Mouse (Mus musculus): ENCODE measurements around the gene Arhgap15. TPM values are rescaled to one million over a fixed set of nuclear protein-coding genes. Genes with fewer than 3 reads are reported as not detected.
"Not testable (repeated sequence)": the region's sequence is repeated elsewhere in the genome, so short reads cannot be mapped to it uniquely, and the experiment has no call there.

Gene Arhgap15
- total RNA-seq, 1 experiment, result not detected

DNA sequence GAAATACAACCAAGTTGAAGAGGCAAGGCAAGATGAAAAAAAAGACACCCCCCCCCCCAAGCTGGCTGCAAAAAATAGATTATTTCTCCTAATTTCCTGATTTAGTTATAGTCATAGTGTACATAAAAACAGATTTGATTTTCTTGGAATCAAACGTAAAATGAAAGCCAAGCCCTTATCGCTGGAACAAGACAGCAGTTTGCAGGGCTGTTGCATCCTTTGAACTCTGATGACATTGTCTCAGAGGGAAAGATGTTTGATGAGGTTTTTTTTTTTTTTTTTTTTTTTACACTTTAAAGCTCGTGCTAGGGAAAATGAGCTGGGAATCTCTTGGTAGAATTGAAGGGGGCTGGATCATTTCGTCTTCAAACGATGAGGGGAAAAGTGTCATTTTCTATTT is 21.4 kb upstream of the Arhgap15 start:
- Histone ChIP-seq H3K9me3 (ENCODE audit: control insufficient read depth, insufficient read depth, low read depth, low read length) (no peaks in the 10 kb centered on the region), H3K4me3 (ENCODE audit: insufficient read depth in 1 of 2, low read depth in 1 of 2, low read length in 2 of 2, poor library complexity in 1 of 2, severe bottlenecking in 1 of 2) (no peak overlapping the region), H3K4me1 (ENCODE audit: control insufficient read depth in 2 of 2, insufficient read depth in 2 of 2, low read length in 2 of 2, poor library complexity in 1 of 2) (no peaks in the 10 kb centered on the region), H3K27ac (ENCODE audit: insufficient read depth, low read depth, low read length, poor library complexity, severe bottlenecking) (no peak overlapping the region), H3K9ac (ENCODE audit: insufficient read depth, low read depth, low read length, poor library complexity, severe bottlenecking) (no peak overlapping the region), H3K36me3 (ENCODE audit: control insufficient read depth, insufficient read depth, low read length, poor library complexity, severe bottlenecking) (no peaks in the 10 kb centered on the region)
- DNase-seq (ENCODE audit: low read depth, low spot score), result no peak
- in situ Hi-C loops (cut with MboI; ENCODE audit: low sequenced_read_pairs in 2 of 2, unreplicated experiment in 2 of 2), result loop anchor here in 1 of 2 experiments (10.0 kb wide), 1 partner anchor 178 kb away; no protein-coding TSS in a partner anchor
- TF ChIP-seq ZC3H11A (IDR thresholded peaks at IDR 0.05; ENCODE audit: borderline replicate concordance, low read depth, low read length), result no peak
- no peak for TF ChIP-seq HCFC1 (IDR thresholded peaks at IDR 0.05; ENCODE audit: borderline replicate concordance, insufficient read depth, low read length)
- no peak for TF ChIP-seq MAFK (IDR thresholded peaks at IDR 0.05; ENCODE audit: insufficient read depth, low read depth, low read length)
- TF ChIP-seq ZNF384 (IDR thresholded peaks at IDR 0.05; ENCODE audit: low read depth, low read length), result no peak
- TF ChIP-seq CHD2 (IDR thresholded peaks at IDR 0.05; ENCODE audit: low read depth, low read length), result no peak

DNA sequence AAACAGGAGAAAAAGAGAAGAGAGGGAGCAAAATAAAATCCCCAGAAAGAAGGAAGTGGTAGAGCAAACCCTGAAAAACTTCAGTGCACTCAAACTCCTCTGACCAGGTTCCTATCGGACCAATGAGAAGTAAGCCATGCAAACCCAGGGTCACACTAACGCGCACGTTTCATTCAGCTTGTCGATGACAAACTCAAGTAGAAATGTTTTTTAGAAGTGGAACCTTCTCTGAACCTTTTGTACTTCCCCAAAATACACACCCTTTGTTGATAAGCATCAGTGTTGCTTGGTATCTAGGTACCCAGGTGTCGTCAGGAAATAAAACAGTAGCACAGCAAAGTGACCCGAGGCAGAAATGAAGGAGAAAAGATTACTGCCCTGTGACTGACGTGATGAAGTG is 20.9 kb upstream of the Arhgap15 start:
- no peaks in the 10 kb centered on the region for H3K9me3 ChIP-seq (ENCODE audit: control insufficient read depth, insufficient read depth, low read depth, low read length)
- in situ Hi-C loops (cut with MboI; ENCODE audit: low sequenced_read_pairs in 2 of 2, unreplicated experiment in 2 of 2), result loop anchor here in 1 of 2 experiments (10.0 kb wide), 1 partner anchor 177 kb away; no protein-coding TSS in a partner anchor
- H3K4me3 ChIP-seq (ENCODE audit: insufficient read depth in 1 of 2, low read depth in 1 of 2, low read length in 2 of 2, poor library complexity in 1 of 2, severe bottlenecking in 1 of 2), result no peak overlapping the region
- H3K4me1 ChIP-seq (ENCODE audit: control insufficient read depth in 2 of 2, insufficient read depth in 2 of 2, low read length in 2 of 2, poor library complexity in 1 of 2), result no peaks in the 10 kb centered on the region
- H3K9ac ChIP-seq (ENCODE audit: insufficient read depth, low read depth, low read length, poor library complexity, severe bottlenecking), result no peak overlapping the region
- DNase-seq (ENCODE audit: low read depth, low spot score), result no peak
- no peak overlapping the region for H3K27ac ChIP-seq (ENCODE audit: insufficient read depth, low read depth, low read length, poor library complexity, severe bottlenecking)
- TF ChIP-seq HCFC1 (IDR thresholded peaks at IDR 0.05; ENCODE audit: borderline replicate concordance, insufficient read depth, low read length) (no peak), CHD2 (IDR thresholded peaks at IDR 0.05; ENCODE audit: low read depth, low read length) (no peak), MAFK (IDR thresholded peaks at IDR 0.05; ENCODE audit: insufficient read depth, low read depth, low read length) (no peak), ZC3H11A (IDR thresholded peaks at IDR 0.05; ENCODE audit: borderline replicate concordance, low read depth, low read length) (no peak)
- no peaks in the 10 kb centered on the region for H3K36me3 ChIP-seq (ENCODE audit: control insufficient read depth, insufficient read depth, low read length, poor library complexity, severe bottlenecking)

DNA sequence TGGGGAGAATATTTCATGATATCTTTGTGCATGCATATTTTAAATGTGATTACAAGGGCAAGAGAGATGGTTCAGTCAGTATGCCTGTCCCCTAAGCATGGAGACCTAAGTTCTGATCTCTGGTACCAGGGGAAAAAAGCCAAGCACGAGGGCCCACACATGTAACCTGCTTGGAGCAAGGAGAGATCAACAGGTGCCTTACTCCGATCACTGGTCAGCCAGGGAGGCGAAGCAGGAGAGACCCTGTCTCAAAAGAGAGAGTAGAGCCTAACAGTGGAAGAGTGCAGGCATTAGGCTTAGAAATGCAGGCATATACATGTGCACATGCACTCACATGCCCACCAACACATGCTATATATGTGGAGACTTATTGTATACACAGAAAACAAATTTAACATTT is 19.8 kb upstream of the Arhgap15 start:
- no peaks in the 10 kb centered on the region for H3K36me3 ChIP-seq (ENCODE audit: control insufficient read depth, insufficient read depth, low read length, poor library complexity, severe bottlenecking)
- no peaks in the 10 kb centered on the region for H3K4me1 ChIP-seq (ENCODE audit: control insufficient read depth in 2 of 2, insufficient read depth in 2 of 2, low read length in 2 of 2, poor library complexity in 1 of 2)
- no peak overlapping the region for H3K27ac ChIP-seq (ENCODE audit: insufficient read depth, low read depth, low read length, poor library complexity, severe bottlenecking)
- H3K9me3 ChIP-seq (ENCODE audit: control insufficient read depth, insufficient read depth, low read depth, low read length), result no peaks in the 10 kb centered on the region
- in situ Hi-C loops (cut with MboI; ENCODE audit: low sequenced_read_pairs in 2 of 2, unreplicated experiment in 2 of 2), result loop anchor here in 1 of 2 experiments (10.0 kb wide), 1 partner anchor 176 kb away; no protein-coding TSS in a partner anchor
- no peak overlapping the region for H3K9ac ChIP-seq (ENCODE audit: insufficient read depth, low read depth, low read length, poor library complexity, severe bottlenecking)
- no peak for DNase-seq (ENCODE audit: low read depth, low spot score)
- no peak overlapping the region for H3K4me3 ChIP-seq (ENCODE audit: insufficient read depth in 1 of 2, low read depth in 1 of 2, low read length in 2 of 2, poor library complexity in 1 of 2, severe bottlenecking in 1 of 2)
- no peak for TF ChIP-seq ZC3H11A (IDR thresholded peaks at IDR 0.05; ENCODE audit: borderline replicate concordance, low read depth, low read length)
- TF ChIP-seq HCFC1 (IDR thresholded peaks at IDR 0.05; ENCODE audit: borderline replicate concordance, insufficient read depth, low read length), result no peak
- no peak for TF ChIP-seq ZNF384 (IDR thresholded peaks at IDR 0.05; ENCODE audit: low read depth, low read length)

DNA sequence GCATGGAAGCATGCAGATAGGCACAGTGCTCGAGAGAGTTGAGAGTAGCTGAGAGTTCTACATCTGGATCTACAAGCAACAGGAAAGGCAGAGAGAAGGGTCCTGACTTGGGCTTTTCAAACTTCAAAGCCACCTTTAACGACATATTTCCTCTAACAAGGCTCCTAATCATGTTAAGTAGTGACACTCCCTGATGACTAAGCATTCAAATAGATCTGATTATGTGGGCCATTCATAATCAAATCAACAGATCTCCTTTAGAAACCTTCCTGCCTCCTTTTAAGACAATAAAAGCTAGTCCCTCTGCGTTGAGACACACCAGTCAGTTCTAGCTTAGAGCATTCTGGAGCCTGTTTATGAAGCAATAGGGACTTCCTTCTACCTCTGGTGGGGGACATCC is 16.2 kb upstream of the Arhgap15 start:
- DNase-seq (ENCODE audit: low read depth, low spot score), result peak; percentile 55
- no peaks in the 10 kb centered on the region for H3K9me3 ChIP-seq (ENCODE audit: control insufficient read depth, insufficient read depth, low read depth, low read length)
- no peak overlapping the region for H3K27ac ChIP-seq (ENCODE audit: insufficient read depth, low read depth, low read length, poor library complexity, severe bottlenecking)
- in situ Hi-C loops (cut with MboI; ENCODE audit: low sequenced_read_pairs in 2 of 2, unreplicated experiment in 2 of 2), result no loop called here
- no peaks in the 10 kb centered on the region for H3K36me3 ChIP-seq (ENCODE audit: control insufficient read depth, insufficient read depth, low read length, poor library complexity, severe bottlenecking)
- peaks cover 0 to 3% of the 10 kb centered on the region in 2 experiments; a peak in 1 of 4 replicates for H3K4me1 ChIP-seq (ENCODE audit: control insufficient read depth in 2 of 2, insufficient read depth in 2 of 2, low read length in 2 of 2, poor library complexity in 1 of 2)
- H3K4me3 ChIP-seq (ENCODE audit: insufficient read depth in 1 of 2, low read depth in 1 of 2, low read length in 2 of 2, poor library complexity in 1 of 2, severe bottlenecking in 1 of 2), result no peak overlapping the region
- no peak overlapping the region for H3K9ac ChIP-seq (ENCODE audit: insufficient read depth, low read depth, low read length, poor library complexity, severe bottlenecking)
- TF ChIP-seq CHD2 (IDR thresholded peaks at IDR 0.05; ENCODE audit: low read depth, low read length), result 0 out of 2 replicates have a peak, but pooled peaks have one; percentile 29
- TF ChIP-seq MAFK (IDR thresholded peaks at IDR 0.05; ENCODE audit: insufficient read depth, low read depth, low read length), result no peak

DNA sequence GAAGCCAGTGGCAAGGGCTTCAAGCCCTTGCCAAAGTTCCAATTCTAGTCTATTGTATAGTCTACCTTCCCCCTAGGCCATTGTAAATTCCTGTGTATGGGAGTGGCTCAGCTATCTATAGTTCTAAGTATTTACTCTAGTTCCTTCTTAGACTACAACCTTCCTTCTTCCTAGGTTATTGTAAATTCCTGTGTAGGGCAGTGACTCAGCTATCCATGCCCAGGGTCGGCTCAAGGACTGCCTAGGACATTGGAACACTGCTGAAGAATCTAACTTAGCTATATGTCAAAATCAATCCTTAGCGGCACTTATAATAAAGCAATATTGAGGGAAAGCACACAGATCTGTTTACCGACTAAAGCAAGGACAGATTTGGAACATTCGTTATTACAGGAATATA is 13.6 kb upstream of the Arhgap15 start:
- H3K4me1 ChIP-seq (ENCODE audit: control insufficient read depth in 2 of 2, insufficient read depth in 2 of 2, low read length in 2 of 2, poor library complexity in 1 of 2); H3K36me3 ChIP-seq (ENCODE audit: control insufficient read depth, insufficient read depth, low read length, poor library complexity, severe bottlenecking); H3K9ac ChIP-seq (ENCODE audit: insufficient read depth, low read depth, low read length, poor library complexity, severe bottlenecking); H3K4me3 ChIP-seq (ENCODE audit: insufficient read depth in 1 of 2, low read depth in 1 of 2, low read length in 2 of 2, poor library complexity in 1 of 2, severe bottlenecking in 1 of 2); DNase-seq (ENCODE audit: low read depth, low spot score); H3K9me3 ChIP-seq (ENCODE audit: control insufficient read depth, insufficient read depth, low read depth, low read length); H3K27ac ChIP-seq (ENCODE audit: insufficient read depth, low read depth, low read length, poor library complexity, severe bottlenecking); in situ Hi-C loops (cut with MboI; ENCODE audit: low sequenced_read_pairs in 2 of 2, unreplicated experiment in 2 of 2): not testable (repeated sequence)
